Mouse (Mus musculus) embryonic fibroblast, embryonic 13.5 days (primary cell): ENCODE results near the gene Pax4. TPM values are rescaled to one million over a fixed set of nuclear protein-coding genes. Genes with fewer than 3 reads are reported as not detected.

ENCODE experiments used
- H3K27ac ChIP-seq: 2 replicates; pipeline ENCODE4 v1.5.1; 2012; ENCODE audit warnings: low read length, control low read depth, inconsistent platforms; ENCODE audit not compliant: insufficient read depth
- H3K4me1 ChIP-seq: 2 replicates; pipeline ENCODE4 v1.6.1; 2011; ENCODE audit warnings: low read length; ENCODE audit not compliant: control insufficient read depth, insufficient read depth
- H3K4me3 ChIP-seq: 2 replicates; pipeline ENCODE4 v1.5.1; 2011; ENCODE audit warnings: mild to moderate bottlenecking, control low read depth, low read length; ENCODE audit not compliant: insufficient read depth
- CTCF ChIP-seq: IDR thresholded peaks from 2 replicates; pipeline ENCODE4 v1.5.1; 2011; ENCODE audit warnings: mild to moderate bottlenecking, control low read depth, low read length, moderate library complexity, borderline replicate concordance; ENCODE audit not compliant: insufficient read depth
- POLR2A ChIP-seq: IDR thresholded peaks from 2 replicates; pipeline ENCODE4 v1.6.1; 2011; ENCODE audit warnings: low read depth, mild to moderate bottlenecking, control low read depth, low read length, moderate library complexity
- polyA plus RNA-seq: library from polyadenylated mRNA; stranded (reverse); fragments of >200 nt; gene quantifications from 2 replicates; pipeline ENCODE4 v1.2.4, GENCODE M21; 2011; ENCODE audit warnings: low read depth; ENCODE audit not compliant: missing spikeins, insufficient read length

Pax4 gene
- not detected in 2 replicates for polyA plus RNA-seq

DNA sequence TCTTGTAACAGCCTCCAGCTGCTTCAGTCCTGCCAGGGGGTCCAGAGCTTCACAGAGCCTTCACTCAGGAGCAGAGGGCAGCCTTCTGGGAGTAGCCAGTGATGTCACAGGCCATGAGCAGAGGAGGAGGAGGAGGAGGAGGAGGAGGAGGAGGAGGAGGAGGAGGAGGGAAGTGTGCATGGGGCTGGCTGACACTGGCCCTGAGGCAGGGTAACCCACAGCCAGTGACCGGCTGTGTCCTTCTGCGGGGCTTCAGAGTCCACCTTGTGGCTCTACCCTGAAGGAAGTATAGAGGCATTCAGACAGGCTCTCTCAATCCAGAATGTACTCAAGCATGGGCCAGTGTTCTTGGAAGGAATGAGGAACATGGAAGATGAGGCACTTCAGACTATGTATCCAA is at the start of gene Pax4:
Pax4 (minus strand) TSS at position 101 of the 400 bp plus-strand sequence.
- Histone ChIP-seq H3K4me1 (no peaks in the 10 kb centered on the region), H3K4me3 (no peak within 1 kb of the TSS), H3K27ac (no peak within 1 kb of the TSS)
- TF ChIP-seq CTCF (no peak), POLR2A (no peak)

DNA sequence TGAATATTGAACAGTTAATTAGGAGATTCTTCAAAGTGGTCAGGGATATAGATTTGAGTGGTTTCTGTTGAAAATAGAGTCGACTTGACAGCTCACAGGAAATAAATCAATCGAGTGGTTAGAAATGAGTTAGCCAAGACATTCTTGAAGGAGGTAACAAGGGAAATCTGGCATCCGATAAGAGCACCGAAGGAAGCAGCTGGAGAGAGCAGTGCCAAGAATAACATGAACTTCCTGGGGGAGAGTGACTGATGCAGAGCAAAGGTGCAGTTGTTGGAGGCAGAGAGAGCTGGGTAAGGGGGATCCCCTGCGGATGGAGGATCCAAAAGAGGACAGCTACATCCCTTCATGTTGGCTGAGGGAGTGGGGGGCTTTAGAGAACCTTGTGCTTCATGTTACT is 48.7 kb upstream of the Pax4 start:
- TF ChIP-seq CTCF (no peak), POLR2A (no peak)
- Histone ChIP-seq H3K27ac (no peak overlapping the region), H3K4me1 (peaks cover 9% of the 10 kb centered on the region), H3K4me3 (no peak overlapping the region)

DNA sequence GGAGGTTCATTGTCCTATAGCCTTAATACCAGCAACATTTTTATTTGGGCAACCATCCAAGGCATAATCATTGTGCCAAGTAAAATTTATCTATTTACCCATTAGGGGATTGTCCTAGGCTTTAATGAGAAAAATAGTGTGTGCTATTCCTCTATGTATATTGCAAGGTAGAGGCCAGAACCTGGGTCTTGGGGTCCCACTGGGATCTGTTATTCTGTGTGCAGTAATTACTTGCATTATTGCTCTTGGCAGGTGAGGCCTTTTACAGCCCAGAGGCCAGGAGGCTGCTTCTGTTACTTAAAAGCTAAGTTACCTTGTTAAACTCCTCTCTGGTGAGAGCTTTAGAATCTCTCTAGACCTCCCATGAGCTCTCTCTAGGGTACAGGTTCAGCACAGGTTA is 42.0 kb upstream of the Pax4 start:
- no peak overlapping the region for H3K4me3 ChIP-seq
- H3K27ac ChIP-seq: no peak overlapping the region
- TF ChIP-seq CTCF (no peak), POLR2A (no peak)
- peaks cover 10% of the 10 kb centered on the region for H3K4me1 ChIP-seq

DNA sequence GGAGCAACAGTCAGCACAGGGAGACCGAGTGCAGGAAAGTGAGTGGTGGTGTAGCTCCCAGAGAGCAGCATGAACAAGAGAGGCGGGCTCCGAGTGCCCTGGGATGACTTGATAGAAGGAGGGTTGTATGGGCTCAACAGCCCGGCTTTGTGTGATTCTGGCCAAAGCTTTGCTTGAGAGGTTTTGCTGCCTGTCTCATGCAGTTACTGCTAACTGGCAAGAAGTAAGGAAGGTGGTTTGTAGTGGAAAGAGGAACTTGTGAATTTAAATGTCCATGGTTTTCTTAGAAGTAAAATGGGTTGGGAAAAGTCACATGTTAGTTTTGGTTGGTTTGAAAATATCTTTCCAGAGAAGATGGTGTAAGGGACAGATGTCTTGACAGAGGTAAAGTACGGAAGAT is 41.5 kb upstream of the Pax4 start:
- peaks cover 14% of the 10 kb centered on the region for H3K4me1 ChIP-seq
- H3K27ac ChIP-seq: no peak overlapping the region
- H3K4me3 ChIP-seq: no peak overlapping the region
- no peak for TF ChIP-seq CTCF
- no peak for TF ChIP-seq POLR2A

DNA sequence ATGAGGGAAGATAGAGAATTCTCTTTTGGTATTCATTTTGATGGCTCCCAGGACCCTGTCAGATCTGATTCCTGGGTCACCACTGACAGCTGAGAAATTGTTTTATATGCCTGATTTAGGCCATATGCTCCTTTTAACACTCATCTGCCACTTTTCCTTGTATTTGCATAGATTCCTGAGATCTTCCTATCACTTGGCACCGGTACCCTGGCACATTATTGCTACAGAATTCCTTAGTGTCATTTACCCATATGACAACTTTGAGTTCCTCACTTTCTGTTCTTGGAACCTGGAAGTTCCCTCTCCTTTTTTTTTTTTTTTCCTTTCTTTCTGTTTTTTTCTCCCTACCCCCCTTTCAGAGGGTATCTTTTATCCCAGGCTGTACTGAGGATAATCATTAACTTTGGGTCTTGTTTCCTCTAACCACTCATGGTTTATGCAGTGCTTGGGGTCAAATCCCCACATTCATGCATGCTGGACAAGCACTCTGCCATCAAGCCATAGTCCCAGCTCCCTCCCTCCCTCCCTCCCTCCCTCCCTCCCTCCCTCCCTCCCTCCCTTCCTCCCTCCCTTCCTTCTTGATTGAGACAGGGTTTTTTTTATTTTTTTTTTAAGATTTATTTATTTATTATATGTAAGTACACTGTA is 39.2 kb upstream of the Pax4 start:
- Histone ChIP-seq H3K27ac (no peak overlapping the region), H3K4me3 (no peak overlapping the region), H3K4me1 (peaks cover 19% of the 10 kb centered on the region)
- TF ChIP-seq CTCF (no peak), POLR2A (no peak)

DNA sequence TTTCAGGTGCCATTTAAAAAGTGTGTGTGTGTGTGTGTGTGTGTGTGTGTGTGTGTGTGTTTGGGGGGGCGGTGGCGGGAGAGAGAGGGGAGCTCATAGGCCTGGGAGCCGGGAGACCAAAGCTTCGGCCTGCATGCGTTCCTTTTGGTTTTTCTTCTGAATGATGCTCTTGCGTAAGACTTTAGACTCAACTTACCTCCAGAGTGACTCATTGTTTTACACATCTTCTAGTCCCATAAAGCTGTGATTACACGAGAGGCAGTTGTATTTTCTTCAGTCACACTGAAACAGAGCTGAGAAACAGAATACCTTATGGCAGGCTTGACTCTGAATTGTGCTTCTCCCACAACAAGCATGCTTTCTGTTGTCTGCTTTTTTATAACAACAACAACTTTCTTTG is 37.8 kb upstream of the Pax4 start:
- Histone ChIP-seq H3K4me3 (no peak overlapping the region), H3K4me1 (peaks cover 26% of the 10 kb centered on the region), H3K27ac (peak overlapping the region; percentile 36; the same call in 1 of the 2 replicates)
- TF ChIP-seq POLR2A (no peak), CTCF (no peak)

DNA sequence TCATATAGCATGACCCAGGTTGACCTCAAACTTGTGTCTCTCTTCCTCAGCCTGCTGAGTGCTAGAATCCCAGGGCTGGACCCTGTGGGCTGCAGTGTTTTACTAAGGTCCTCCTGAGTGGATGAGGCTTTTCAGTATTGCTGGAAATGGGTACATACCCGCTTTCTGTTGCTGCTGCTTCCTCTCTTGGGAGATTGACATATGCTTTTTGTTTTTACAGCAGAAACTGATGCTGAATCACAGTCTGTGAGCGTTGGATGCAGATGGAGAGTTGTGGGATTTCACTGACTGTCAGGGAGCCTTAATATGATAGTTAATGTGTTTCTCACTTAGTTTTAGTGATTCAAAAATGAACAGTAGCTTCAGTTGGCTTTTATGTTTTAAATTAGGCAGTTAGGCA is 37.3 kb upstream of the Pax4 start:
- peak overlapping the region; percentile 36; the same call in 1 of the 2 replicates for H3K27ac ChIP-seq
- H3K4me3 ChIP-seq: no peak overlapping the region
- peaks cover 29% of the 10 kb centered on the region for H3K4me1 ChIP-seq
- no peak for TF ChIP-seq POLR2A
- TF ChIP-seq CTCF: no peak

DNA sequence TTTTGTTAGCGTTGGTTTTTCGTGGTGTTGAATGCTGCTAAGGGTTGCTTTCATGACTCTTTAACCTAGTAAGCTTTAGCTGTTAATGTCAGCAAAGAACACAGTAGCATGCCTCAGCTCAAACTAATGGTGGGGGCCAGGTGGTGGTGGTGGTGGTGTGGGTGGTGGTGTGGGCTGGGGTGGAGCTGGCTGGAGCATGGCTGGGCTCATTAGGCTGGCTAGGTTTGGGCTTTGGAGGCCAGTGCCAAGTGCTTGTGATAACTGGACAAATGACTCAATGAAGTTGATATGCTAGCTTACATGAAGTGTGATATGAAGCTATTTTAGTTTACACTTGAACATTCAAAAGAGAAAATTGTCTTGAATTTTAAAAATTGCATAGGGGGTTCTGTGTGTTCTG is 36.9 kb upstream of the Pax4 start:
- Histone ChIP-seq H3K27ac (peak overlapping the region; percentile 36; the same call in 1 of the 2 replicates), H3K4me3 (no peak overlapping the region), H3K4me1 (peaks cover 26% of the 10 kb centered on the region)
- TF ChIP-seq CTCF: no peak
- TF ChIP-seq POLR2A: no peak

DNA sequence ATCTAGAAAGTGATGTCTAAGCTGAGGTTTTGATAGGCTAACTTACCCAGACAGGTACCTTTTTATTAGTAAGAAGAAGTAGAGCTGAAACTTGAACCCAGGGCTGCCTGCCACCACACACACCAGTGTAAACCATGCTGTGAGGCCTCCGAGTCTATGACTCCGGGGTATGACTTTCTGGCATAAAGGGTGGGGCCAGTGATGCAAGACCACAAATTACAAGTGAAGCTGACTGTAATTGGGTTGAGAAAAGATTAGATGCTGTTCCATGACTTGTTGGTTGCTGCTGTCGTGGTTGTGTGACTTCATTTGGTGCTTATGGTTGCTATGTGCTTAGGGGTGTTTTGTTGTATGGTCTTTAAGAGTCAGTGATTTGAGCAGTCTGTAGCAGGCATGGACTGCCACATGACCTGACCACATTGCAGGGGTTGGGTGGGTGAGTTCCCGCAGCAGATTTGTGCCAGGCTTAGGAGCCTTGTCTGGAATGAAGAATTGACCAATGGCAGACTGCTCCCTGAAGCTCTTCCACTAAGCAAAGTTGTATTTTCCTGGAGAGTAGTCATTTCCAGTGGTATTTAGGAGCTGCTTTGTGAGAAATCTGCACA is 33.7 kb upstream of the Pax4 start:
- peaks cover 23% of the 10 kb centered on the region for H3K4me1 ChIP-seq
- H3K4me3 ChIP-seq: peak overlapping the region; percentile 28

More for the DNA sequence above, 33.7 kb upstream of the Pax4 start:
- H3K27ac ChIP-seq: 0 out of 2 replicates have a peak overlapping the region, but pooled peaks have one; percentile 3
- TF ChIP-seq POLR2A (no peak), CTCF (no peak)
